ENCODE assay signal across 8 mouse cellular contexts in genomic region chr6:51525001-51525400, GRCm38 (mm10). TPM values are rescaled to one million over a fixed set of nuclear protein-coding genes. Genes with fewer than 3 reads are reported as not detected.
DNase-seq lines count a peak whose midpoint lies in the region; ATAC-seq and TF ChIP-seq lines count a peak whose summit lies in the region.

No protein-coding gene starts in this region.

- H3K36me3 ChIP-seq in lung, embryonic 16.5 days (ENCODE audit: control insufficient read depth, insufficient read depth, low read length), result no peaks in the 10 kb centered on the region
- H3K36me3 ChIP-seq in embryonic facial prominence, embryonic 14.5 days (ENCODE audit: control insufficient read depth, insufficient read depth, low read length), result no peaks in the 10 kb centered on the region
- no peaks in the 10 kb centered on the region for H3K36me3 ChIP-seq in limb, embryonic 10.5 days
- H3K36me3 ChIP-seq in neural tube, embryonic 13.5 days, result no peaks in the 10 kb centered on the region
- H3K36me3 ChIP-seq in kidney, adult 2 months (ENCODE audit: control insufficient read depth, insufficient read depth, low read length), result no peaks in the 10 kb centered on the region

- H3K27me3 ChIP-seq in lung, embryonic 16.5 days (ENCODE audit: control insufficient read depth, insufficient read depth, low read depth, low read length), result no peaks in the 10 kb centered on the region
- no peaks in the 10 kb centered on the region for H3K27me3 ChIP-seq in embryonic facial prominence, embryonic 14.5 days (replicated peaks; ENCODE audit: control insufficient read depth, insufficient read depth, low read length)
- no peaks in the 10 kb centered on the region for H3K27me3 ChIP-seq in limb, embryonic 10.5 days (ENCODE audit: low read depth, poor library complexity, severe bottlenecking)
- H3K27me3 ChIP-seq in neural tube, embryonic 13.5 days, result no peaks in the 10 kb centered on the region
- no peaks in the 10 kb centered on the region for H3K27me3 ChIP-seq in kidney, adult 2 months (replicated peaks; ENCODE audit: control insufficient read depth, insufficient read depth, low read length)

- H3K9ac ChIP-seq in lung, embryonic 16.5 days (ENCODE audit: low read length), result no peak overlapping the region
- H3K9ac ChIP-seq in embryonic facial prominence, embryonic 14.5 days (ENCODE audit: low read depth, low read length), result peak overlapping the region; percentile 63; the same call in 1 of the 2 replicates
- peak overlapping the region; percentile 80 for H3K9ac ChIP-seq in neural tube, embryonic 13.5 days

- no peaks in the 10 kb centered on the region for H3K9me3 ChIP-seq in lung, embryonic 16.5 days (ENCODE audit: control insufficient read depth, low read length)
- H3K9me3 ChIP-seq in embryonic facial prominence, embryonic 14.5 days (ENCODE audit: control insufficient read depth, low read length), result no peaks in the 10 kb centered on the region
- no peaks in the 10 kb centered on the region for H3K9me3 ChIP-seq in limb, embryonic 10.5 days (replicated peaks)
- no peaks in the 10 kb centered on the region for H3K9me3 ChIP-seq in neural tube, embryonic 13.5 days

- no peak for ATAC-seq in lung, embryonic 16.5 days (ENCODE audit: low read depth)
- no peak for ATAC-seq in embryonic facial prominence, embryonic 14.5 days (ENCODE audit: low read depth)
- ATAC-seq in neural tube, embryonic 13.5 days (ENCODE audit: low read depth), result peak; percentile 48

- H3K4me3 ChIP-seq in lung, embryonic 16.5 days (ENCODE audit: low read length), result peak overlapping the region; percentile 72
- peak overlapping the region; percentile 69 for H3K4me3 ChIP-seq in embryonic facial prominence, embryonic 14.5 days (ENCODE audit: low read depth, low read length)
- H3K4me3 ChIP-seq in limb, embryonic 10.5 days, result peak overlapping the region; percentile 80
- peak overlapping the region; percentile 68 for H3K4me3 ChIP-seq in neural tube, embryonic 13.5 days
- H3K4me3 ChIP-seq in kidney, adult 2 months (ENCODE audit: insufficient read depth, low read depth, low read length), result no peak overlapping the region

- no peak for TF ChIP-seq CTCF in kidney, adult 2 months (conservative IDR thresholded peaks at IDR 0.05; ENCODE audit: insufficient read depth, insufficient read length, low read depth, low read length)

- peak overlapping the region; percentile 97 for H3K4me2 ChIP-seq in lung, embryonic 16.5 days (ENCODE audit: low read depth, low read length)
- H3K4me2 ChIP-seq in embryonic facial prominence, embryonic 14.5 days (ENCODE audit: low read depth, low read length), result peak overlapping the region; percentile 88
- peak overlapping the region; percentile 74 for H3K4me2 ChIP-seq in neural tube, embryonic 13.5 days

- DNase-seq in lung, postnatal 36 days, result no peak
- no peak for DNase-seq in embryonic facial prominence, embryonic 14.5 days (ENCODE audit: low spot score)
- no peak for DNase-seq in limb, embryonic 10.5 days (ENCODE audit: low spot score)
- DNase-seq in kidney, adult 2 months, result no peak
- DNase-seq in embryo, embryonic 10.5 days (ENCODE audit: low spot score), result no peak
- no peak for DNase-seq in c-Kit-positive CD71-positive TER-119-positive erythroid progenitor cells, embryonic 14.5 days (ENCODE audit: low spot score)

- no peak for TF ChIP-seq POLR2A in kidney, adult 2 months (IDR thresholded peaks at IDR 0.05; ENCODE audit: low read depth, low read length)

- WGBS in lung, embryonic 16.5 days, result 34% methylated on average over 5 of the region's 5 CpGs
- 37% methylated on average over 5 of the region's 5 CpGs for WGBS in embryonic facial prominence, embryonic 14.5 days
- 51% methylated on average over 5 of the region's 5 CpGs for WGBS in limb, embryonic 10.5 days
- 45% methylated on average over 5 of the region's 5 CpGs for WGBS in neural tube, embryonic 13.5 days
- 48% methylated on average over 5 of the region's 5 CpGs for WGBS in kidney, adult 2 months

- H3K27ac ChIP-seq in lung, embryonic 16.5 days (ENCODE audit: low read length), result no peak overlapping the region
- no peak overlapping the region for H3K27ac ChIP-seq in embryonic facial prominence, embryonic 14.5 days (replicated peaks; ENCODE audit: low read depth, low read length)
- peak overlapping the region; percentile 9; the same call in 1 of the 2 replicates for H3K27ac ChIP-seq in limb, embryonic 10.5 days
- H3K27ac ChIP-seq in neural tube, embryonic 13.5 days (replicated peaks), result no peak overlapping the region; the same call in 1 of the 2 replicates
- H3K27ac ChIP-seq in kidney, adult 2 months (ENCODE audit: insufficient read depth, low read depth, low read length), result no peak overlapping the region

- H3K4me1 ChIP-seq in lung, embryonic 16.5 days (replicated peaks; ENCODE audit: control insufficient read depth, insufficient read depth, low read length), result no peaks in the 10 kb centered on the region
- peaks cover 4% of the 10 kb centered on the region for H3K4me1 ChIP-seq in embryonic facial prominence, embryonic 14.5 days (ENCODE audit: control insufficient read depth, insufficient read depth, low read length)
- peaks cover 16% of the 10 kb centered on the region for H3K4me1 ChIP-seq in limb, embryonic 10.5 days
- H3K4me1 ChIP-seq in neural tube, embryonic 13.5 days (replicated peaks), result peaks cover 30% of the 10 kb centered on the region
- no peaks in the 10 kb centered on the region for H3K4me1 ChIP-seq in kidney, adult 2 months (ENCODE audit: control insufficient read depth, insufficient read depth, low read length)

RNA-seq across cellular contexts. Expression of gene Snx10, which starts 1.3 kb away (rescaled TPM):
- polyA plus RNA-seq in lung, embryonic 16.5 days (2015; fragmentation: Nextera tagmentation; extraction: Ambion mirVana), result 14.1 and 14.4 TPM in 2 replicates
- 17.2 and 19.2 TPM in 2 replicates for polyA plus RNA-seq in embryonic facial prominence, embryonic 14.5 days (2014; fragmentation: Nextera tagmentation; extraction: Ambion mirVana)
- polyA plus RNA-seq in limb, embryonic 10.5 days (2016; fragmentation: Nextera tagmentation; extraction: Ambion mirVana), result 14.6 and 16.0 TPM in 2 replicates
- 49.4 and 54.8 TPM in 2 replicates for polyA plus RNA-seq in neural tube, embryonic 13.5 days (2015; fragmentation: Nextera tagmentation; extraction: Ambion mirVana)
- polyA plus RNA-seq in kidney, adult 2 months (2012; rRNA removed), result 2.5 and 4.1 TPM in 2 replicates

RNA-seq across cellular contexts. Expression of gene Cbx3, which starts 54.8 kb away (rescaled TPM):
- 443 and 509 TPM in 2 replicates for polyA plus RNA-seq in lung, embryonic 16.5 days (2015; fragmentation: Nextera tagmentation; extraction: Ambion mirVana)
- polyA plus RNA-seq in embryonic facial prominence, embryonic 14.5 days (2014; fragmentation: Nextera tagmentation; extraction: Ambion mirVana), result 411 and 425 TPM in 2 replicates
- polyA plus RNA-seq in limb, embryonic 10.5 days (2016; fragmentation: Nextera tagmentation; extraction: Ambion mirVana), result 639 and 665 TPM in 2 replicates
- polyA plus RNA-seq in neural tube, embryonic 13.5 days (2015; fragmentation: Nextera tagmentation; extraction: Ambion mirVana), result 489 and 502 TPM in 2 replicates
- polyA plus RNA-seq in kidney, adult 2 months (2012; rRNA removed), result 5.7 and 11.0 TPM in 2 replicates

RNA-seq across cellular contexts. Expression of gene Hnrnpa2b1, which starts 55.3 kb away (rescaled TPM):
- 1,726 and 1,925 TPM in 2 replicates for polyA plus RNA-seq in lung, embryonic 16.5 days (2015; fragmentation: Nextera tagmentation; extraction: Ambion mirVana)
- polyA plus RNA-seq in embryonic facial prominence, embryonic 14.5 days (2014; fragmentation: Nextera tagmentation; extraction: Ambion mirVana), result 930 and 1,017 TPM in 2 replicates
- polyA plus RNA-seq in limb, embryonic 10.5 days (2016; fragmentation: Nextera tagmentation; extraction: Ambion mirVana), result 1,996 and 2,303 TPM in 2 replicates
- polyA plus RNA-seq in neural tube, embryonic 13.5 days (2015; fragmentation: Nextera tagmentation; extraction: Ambion mirVana), result 1,536 and 1,756 TPM in 2 replicates
- polyA plus RNA-seq in kidney, adult 2 months (2012; rRNA removed), result 63.0 and 105 TPM in 2 replicates

Comparison
In these comparisons a context has a peak if more than half of its experiments do, and no peak if none do; other contexts are left out.
1. RNA of gene Cbx3, which starts 54.8 kb away (polyA plus RNA-seq): 639 to 665 TPM in limb, embryonic 10.5 days, 443 to 509 TPM in lung, embryonic 16.5 days, 489 to 502 TPM in neural tube, embryonic 13.5 days and 411 to 425 TPM in embryonic facial prominence, embryonic 14.5 days; 5.7 to 11.0 TPM in kidney, adult 2 months; every median in the first group is over 10 times any median in the second.
2. Peak in every context shown above with its lines, with median percentiles within 50 percentile points of each other: H3K4me2 ChIP-seq.